Mouse (Mus musculus): ENCODE results near the gene Sox11.

The Sox11 gene

GRCm38 (mm10) chr12:27336336-27336735, 6.0 kb downstream of the Sox11 start:
- DNase-seq (ENCODE audit: low spot score in 2 of 2) = no peak

- no peak for DNase-seq (ENCODE audit: low spot score in 2 of 2)
Observed at GRCm38 (mm10) chr12:27335356-27336055, 6.9 kb downstream of the Sox11 start.

DNA sequence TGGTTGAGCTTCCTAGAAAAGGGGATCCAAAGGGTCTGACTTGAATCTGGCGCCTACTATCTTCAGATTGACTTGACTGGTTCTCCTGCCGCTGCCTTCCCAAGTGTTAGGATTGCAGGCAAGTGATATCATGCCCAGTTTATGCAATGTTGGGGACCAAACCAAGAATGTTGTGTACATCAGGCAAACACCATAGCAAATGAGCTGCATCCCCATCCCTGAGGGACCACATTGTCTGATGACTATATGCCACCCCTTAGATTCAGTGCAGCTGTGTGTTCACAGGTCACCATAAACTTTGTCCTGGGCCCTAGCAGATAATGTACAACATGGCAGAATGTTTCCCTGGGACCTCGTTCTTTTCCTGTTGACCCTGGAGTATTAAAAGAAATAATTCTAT, 8.8 kb downstream of the Sox11 start:
- DNase-seq (ENCODE audit: low spot score in 2 of 2) = no peak

- DNase-seq (ENCODE audit: low spot score in 2 of 2) = no peak
Observed at GRCm38 (mm10) chr12:27323423-27323822, 19.0 kb downstream of the Sox11 start.

GRCm38 (mm10) chr12:27320705-27321104, 21.7 kb downstream of the Sox11 start:
- DNase-seq (ENCODE audit: low spot score in 2 of 2) = no peak

DNA sequence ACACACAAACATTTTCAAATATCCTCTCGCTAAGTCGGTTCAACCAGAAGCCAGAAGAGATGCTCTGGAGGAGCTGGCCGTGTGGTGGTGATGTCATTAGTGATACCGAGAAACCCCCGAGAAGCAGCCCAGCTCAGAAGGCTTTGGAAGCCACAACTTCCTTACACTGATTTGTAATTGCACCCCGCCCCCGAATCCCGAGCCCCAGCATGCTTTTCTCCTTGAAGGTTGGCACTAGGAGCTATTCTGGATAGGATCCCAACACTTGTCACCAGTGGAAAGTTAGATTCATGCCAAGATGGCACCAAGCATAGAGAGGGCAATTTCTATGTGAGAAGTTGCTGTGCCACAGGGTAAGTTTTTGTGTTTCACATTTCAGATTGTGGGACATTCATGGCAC, 29.4 kb downstream of the Sox11 start:
- DNase-seq (ENCODE audit: low spot score in 2 of 2) = peak in 1 of 2 experiments; percentile 19

DNA sequence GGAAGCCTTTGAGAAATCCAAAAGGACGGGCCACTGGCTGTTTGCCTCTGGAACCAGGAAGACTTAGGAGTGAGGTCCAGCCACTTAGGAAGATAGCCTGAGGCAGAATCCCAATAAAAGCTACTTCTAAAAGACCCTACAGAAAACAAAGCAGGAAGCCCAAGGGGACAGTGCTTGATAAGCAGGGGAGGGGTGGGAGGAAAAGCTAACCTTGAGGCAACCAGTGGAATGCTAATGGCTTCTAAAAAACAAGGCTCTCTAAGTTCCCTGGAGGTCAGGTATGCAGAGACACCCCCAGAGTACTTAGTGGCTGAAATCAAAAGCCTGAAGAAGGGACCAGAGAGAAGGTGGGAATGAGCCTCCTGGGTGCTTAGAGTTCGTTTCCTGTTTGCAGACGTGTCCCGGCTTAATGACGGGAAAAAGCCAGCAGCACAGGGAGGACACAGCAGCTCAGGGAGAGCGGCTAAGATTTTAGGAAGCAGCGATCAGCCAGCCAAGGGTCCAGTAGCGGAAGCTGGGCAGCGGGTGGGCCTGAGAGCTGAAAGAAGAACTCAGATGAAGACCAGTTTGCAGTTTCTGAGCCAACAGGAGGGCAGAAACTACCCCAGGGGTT, 30.4 kb downstream of the Sox11 start:
- DNase-seq (ENCODE audit: low spot score in 2 of 2) = no peak

GRCm38 (mm10) chr12:27311316-27311832, 31.0 kb downstream of the Sox11 start:
- no peak for DNase-seq (ENCODE audit: low spot score in 2 of 2)

DNA sequence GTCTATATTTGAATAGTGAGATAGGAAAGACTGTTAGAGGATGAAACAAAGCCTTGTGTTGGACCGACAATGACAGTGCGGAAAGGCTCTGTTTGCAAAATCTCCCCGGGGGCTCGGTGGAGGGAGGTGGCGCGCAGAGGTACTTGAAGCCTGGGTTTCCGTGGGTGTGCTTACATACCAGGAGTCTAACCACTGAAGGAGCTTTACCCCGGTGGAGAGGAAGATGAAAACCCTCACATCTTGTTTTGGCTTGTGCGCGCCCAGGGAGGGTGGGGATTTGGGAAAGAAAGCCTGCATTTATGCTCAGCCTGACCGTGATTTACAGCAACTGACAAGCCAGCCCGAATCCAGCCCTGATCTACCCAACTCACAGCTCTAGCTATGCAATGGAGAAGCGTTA, 31.7 kb downstream of the Sox11 start:
- no peak for DNase-seq (ENCODE audit: low spot score in 2 of 2)

GRCm38 (mm10) chr12:27309969-27310368, 32.4 kb downstream of the Sox11 start:
- no peak for DNase-seq (ENCODE audit: low spot score in 2 of 2)

DNA sequence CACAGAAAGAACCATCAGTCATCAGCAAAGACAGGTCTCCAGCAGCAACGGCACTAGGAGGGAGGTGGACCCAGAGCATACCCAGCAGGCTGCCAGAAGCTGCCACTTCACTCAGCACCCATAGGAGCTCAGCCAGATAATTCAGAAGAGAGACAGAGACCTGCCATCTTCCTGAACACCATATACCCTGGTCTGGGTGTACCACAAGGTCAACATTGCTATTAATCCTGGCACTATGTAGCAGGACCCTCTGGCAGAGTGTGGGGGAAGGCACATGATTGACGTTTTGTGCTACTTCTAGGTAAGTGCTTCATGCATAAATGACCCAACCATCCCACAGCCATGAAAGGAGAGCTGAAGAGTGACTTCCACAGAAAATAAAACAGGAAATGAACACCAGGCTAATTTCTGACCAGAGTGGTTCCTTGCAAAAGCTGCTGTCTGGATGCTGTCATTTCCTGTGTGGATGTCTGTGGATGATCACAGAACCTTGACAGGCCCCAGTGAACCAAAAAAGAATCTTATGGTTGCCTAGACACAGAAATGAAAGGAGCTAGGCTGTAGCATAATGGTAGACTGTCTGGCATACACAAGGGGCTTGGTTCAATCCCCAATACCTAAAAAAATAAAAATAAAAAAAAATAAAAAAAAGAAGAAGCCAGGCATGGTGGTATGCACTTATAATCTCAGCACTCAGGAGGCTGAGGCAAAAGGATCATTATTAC, 37.5 kb downstream of the Sox11 start:
- DNase-seq (ENCODE audit: low spot score in 2 of 2) = no peak

DNA sequence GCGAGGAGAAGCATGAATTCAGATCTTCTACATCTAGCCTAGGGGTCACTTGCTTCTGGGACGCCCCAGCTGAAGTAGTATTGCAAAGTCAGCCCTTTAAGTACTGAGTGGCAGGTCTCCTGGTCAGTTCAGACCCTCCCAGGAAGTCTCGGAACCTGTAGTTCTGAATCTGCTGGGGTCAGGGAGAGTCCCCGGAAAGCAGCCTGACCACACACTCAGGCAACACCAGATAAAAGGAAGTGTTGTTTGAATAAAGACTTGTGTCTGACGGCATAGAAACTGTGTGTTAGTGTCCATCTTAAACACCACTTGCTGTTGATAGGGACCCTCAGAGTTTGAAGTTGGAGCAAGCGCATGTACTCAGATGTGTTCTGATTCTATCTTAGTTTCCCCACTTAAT, 39.2 kb downstream of the Sox11 start:
- DNase-seq (ENCODE audit: low spot score in 2 of 2) = no peak

DNA sequence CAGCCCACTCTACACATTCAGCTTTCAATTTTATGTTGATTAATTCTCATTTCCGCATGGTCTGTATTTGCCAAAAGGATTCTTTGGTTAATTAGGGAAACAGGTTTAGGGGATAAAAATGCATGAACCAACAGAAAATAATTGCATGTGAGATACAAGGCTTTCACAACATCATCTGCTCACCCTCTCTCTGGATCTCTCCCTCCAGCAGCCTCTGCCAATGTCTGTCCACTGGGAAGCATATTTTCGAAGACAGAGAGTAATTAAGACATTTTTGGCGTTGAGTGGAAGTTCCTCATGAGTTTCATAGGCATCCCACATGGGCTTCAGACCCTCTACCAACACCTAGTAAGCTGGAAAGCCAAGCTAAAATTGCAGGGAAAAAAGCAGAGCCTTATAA, 43.7 kb downstream of the Sox11 start:
- DNase-seq (ENCODE audit: low spot score in 2 of 2) = no peak

GRCm38 (mm10) chr12:27294191-27294590, 48.2 kb downstream of the Sox11 start:
- no peak for DNase-seq (ENCODE audit: low spot score in 2 of 2)

GRCm38 (mm10) chr12:27293736-27294135, 48.6 kb downstream of the Sox11 start:
- DNase-seq (ENCODE audit: low spot score in 2 of 2) = no peak

DNA sequence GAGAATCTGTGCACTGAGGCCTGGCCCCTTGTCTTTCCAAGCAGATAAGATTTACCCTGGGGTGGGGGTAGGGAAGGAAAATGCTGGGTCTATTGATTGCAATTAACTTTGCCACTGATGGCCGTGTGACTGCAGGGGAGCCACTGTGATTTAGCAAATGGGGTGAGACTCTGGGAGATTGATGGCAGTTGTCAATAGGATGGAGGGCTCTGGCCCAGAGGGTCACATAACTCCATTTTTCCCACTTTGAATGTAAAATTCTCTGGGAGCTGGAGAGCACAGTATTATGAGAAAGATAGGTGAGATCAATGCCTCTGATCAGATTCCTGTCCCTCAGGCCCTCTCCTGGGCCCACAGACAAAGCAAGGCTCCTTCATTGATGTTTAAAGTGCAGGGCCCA, 49.2 kb downstream of the Sox11 start:
- DNase-seq (ENCODE audit: low spot score in 2 of 2) = no peak
